Mouse (Mus musculus) cortical plate, adult 2 months (tissue): ENCODE measurements at regions not wholly inside any gene's neighbourhood (a gene's known extent, or its start where the extent isn't known, plus 50 kb on each side); places are given as distances from the start of the nearest gene placed in this dataset.

Source experiments
- H3K27ac ChIP-seq: fragments of 200-500 bp; 2 replicates; pipeline ENCODE4 v1.5.1; 2012; ENCODE audit warnings: low read length, control low read depth, inconsistent platforms; ENCODE audit not compliant: insufficient read depth
- H3K4me1 ChIP-seq: fragments of 200-500 bp; 2 replicates; pipeline ENCODE4 v1.6.1; 2011; ENCODE audit warnings: low read length; ENCODE audit not compliant: control insufficient read depth, insufficient read depth
- H3K4me3 ChIP-seq: fragments of 200-500 bp; 2 replicates; pipeline ENCODE4 v1.5.1; 2011; ENCODE audit warnings: mild to moderate bottlenecking, low read length, control low read depth; ENCODE audit not compliant: insufficient read depth
- CTCF ChIP-seq: fragments of 200-500 bp; IDR thresholded peaks from 2 replicates; pipeline ENCODE4 v1.5.1; 2011; ENCODE audit warnings: mild to moderate bottlenecking, control low read depth, low read length; ENCODE audit not compliant: insufficient read depth; ENCODE audit errors: extremely low read depth
- POLR2A ChIP-seq: fragments of 200-500 bp; IDR thresholded peaks from 2 replicates; pipeline ENCODE4 v1.6.1; 2011; ENCODE audit warnings: mild to moderate bottlenecking, low read length, control low read depth; ENCODE audit not compliant: insufficient read depth; ENCODE audit errors: extremely low read depth

DNA sequence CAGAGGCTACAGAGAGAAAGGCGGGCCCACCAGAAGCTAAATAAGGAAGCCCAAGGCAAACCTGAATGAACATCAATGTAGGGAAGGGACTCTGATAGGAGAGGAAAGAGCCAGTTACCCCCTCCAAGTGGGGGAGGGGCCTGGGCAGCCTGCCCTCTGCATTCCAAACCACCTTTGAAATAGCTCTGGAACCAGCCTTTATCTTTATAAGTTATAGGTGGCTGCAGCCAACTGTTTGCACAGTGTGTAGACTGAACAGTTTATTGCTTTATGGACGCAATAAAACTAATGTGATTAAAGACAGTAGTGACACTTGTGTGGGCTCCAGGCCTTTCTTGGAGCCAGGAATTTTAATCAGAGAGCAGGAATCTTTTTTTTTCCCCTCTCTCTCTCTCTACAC lies 75.4 kb upstream of the Lifr start:
- Histone ChIP-seq H3K27ac (no peak overlapping the region), H3K4me3 (no peak overlapping the region), H3K4me1 (no peaks in the 10 kb centered on the region)
- TF ChIP-seq POLR2A = no peak
- no peak for TF ChIP-seq CTCF

DNA sequence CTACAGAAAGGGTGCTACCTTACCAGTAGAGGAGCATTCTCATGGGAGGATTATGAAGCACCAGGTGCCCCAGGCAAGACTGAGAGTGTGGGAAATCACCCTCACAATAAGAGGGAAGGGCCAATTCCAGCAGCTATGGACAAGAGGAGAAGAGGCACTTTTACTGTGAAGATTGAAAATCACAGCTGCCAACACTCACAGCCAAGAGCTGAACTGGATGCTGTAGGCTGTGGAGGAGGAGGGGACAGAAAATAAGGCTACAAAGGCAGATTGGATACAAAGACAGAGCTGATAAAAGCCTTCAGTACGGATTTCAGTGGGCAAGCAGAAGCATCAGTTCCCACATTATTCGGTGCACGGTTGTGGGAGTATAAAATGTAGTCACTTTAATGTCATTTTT lies 74.4 kb upstream of the Lifr start:
- no peaks in the 10 kb centered on the region for H3K4me1 ChIP-seq
- no peak for TF ChIP-seq CTCF
- H3K27ac ChIP-seq = no peak overlapping the region

DNA sequence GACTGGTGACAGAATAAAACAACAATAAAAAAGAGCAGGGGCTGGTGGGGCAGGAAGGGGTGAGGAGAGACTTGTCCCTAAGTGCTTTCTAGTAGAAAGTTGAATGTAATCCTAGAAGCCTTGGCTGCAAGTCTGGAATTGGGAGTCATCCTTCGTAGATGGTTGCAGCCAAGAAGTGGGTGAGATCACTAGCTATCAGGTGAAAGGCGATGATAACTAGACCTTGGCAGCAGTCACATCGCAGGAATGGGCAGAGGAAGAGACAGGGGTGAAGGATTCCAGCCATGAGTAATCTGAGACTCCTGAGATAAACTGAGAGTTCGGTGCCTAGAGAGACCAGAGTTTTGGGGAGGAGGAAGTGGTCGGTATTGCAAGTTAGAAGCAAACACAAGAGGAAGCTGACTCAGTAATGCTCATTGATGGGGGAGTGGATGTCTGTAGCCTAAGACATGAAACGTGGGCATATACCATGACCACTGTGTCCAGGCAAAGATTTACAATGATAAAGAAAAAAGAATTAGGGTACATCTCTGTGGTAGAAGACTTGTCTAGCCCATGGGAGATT lies 73.1 kb upstream of the Lifr start:
- Histone ChIP-seq H3K27ac (no peak overlapping the region), H3K4me3 (no peak overlapping the region), H3K4me1 (no peaks in the 10 kb centered on the region)
- TF ChIP-seq CTCF = no peak
- TF ChIP-seq POLR2A = no peak

More for the DNA sequence above, 74.4 kb upstream of the Lifr start:
- no peak overlapping the region for H3K4me3 ChIP-seq

DNA sequence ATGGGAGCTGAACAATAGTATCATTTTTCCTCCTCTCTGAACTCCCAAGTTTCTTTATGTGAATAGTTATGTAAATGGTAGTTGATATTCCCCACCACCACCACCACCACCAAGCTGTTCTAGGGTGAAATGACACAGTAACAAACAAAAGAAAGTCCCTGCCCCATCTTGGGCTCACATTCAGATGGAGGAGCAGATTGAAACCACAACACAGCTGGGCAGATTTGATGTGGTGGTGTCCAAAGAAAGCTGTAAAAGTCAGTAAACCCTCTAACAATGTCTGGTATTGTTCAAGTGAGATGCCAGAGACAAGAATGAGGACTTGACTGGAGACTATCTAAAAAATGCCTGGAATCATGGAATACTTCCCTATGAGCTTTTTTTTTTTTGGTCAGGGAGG lies 67.8 kb upstream of the Lifr start:
- H3K4me1 ChIP-seq = no peaks in the 10 kb centered on the region
- H3K4me3 ChIP-seq = no peak overlapping the region
- no peak for TF ChIP-seq CTCF
- no peak for TF ChIP-seq POLR2A
- no peak overlapping the region for H3K27ac ChIP-seq

DNA sequence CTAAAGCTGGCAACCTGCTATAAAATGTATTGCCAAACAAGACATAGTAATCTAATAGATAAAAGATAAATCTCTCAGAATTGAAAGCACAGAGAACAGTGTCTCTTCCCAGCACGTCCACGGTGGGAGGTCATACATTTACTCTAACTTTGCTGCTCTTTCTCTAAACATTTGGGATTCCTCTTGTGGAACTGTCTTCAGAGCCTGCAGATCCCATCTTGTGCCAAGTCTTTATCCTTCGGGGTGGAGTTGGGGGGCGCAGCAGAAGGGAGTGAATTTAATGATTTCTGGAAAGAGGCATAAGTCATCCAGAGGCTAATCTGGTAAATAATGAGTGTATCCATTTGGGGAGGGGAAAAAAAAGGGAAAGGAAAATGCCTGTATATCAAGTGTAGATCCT lies 65.2 kb upstream of the Lifr start:
- no peak for TF ChIP-seq POLR2A
- TF ChIP-seq CTCF = no peak
- no peaks in the 10 kb centered on the region for H3K4me1 ChIP-seq
- no peak overlapping the region for H3K4me3 ChIP-seq
- H3K27ac ChIP-seq = no peak overlapping the region

DNA sequence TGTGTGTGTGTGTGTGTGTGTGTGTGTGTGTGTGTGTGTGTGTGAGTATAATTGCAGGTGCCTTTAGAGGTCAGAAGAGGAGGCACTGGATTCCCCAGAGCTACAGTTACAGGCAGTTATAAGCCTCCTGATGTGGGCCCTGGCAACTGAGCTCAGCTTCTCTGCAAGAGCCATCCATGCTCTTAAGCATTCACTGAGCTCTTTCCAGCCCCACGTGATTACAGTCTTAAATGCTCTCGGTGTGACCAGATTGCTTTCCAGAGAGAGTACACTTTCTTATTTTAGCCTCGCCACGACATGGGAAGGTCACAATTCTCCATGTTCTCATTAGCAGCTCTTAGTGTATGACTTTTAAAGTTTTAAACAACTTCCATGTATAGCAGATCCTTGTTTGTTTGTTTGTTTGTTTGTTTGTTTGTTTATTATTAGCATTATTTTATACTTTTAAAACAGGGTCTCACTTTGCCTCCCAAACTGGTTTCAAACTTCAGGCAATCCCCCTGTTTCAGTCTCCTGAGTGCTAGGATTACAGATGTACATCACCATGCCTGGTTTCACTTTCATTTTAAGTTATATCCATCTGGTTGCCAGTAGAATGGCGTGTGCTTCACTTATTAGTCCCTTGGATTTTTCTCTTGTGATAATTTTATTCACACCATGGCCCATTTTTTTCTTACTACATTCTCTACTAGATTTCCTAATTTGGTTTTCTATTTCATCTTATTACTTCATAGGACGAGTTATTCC lies 58.9 kb upstream of the Lifr start:
- TF ChIP-seq POLR2A (no peak), CTCF (no peak)

DNA sequence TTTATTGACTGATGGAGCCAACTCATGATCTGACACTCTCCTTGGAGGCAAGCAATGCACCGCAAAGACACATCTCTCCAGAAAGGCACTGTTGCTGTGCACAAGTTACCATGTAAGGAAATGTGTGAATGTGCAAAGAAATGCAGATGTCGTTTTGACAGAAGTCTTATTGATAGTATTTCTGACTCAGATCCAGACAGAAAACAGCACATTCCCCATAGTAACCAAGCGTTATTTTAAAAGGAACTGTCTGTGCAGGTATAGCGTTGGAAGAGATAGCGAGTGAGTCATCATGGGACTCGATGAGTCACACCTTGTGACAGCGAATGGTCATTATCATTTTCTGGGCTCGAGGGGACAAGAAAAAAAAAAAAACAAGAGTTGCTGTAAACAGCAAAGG lies 52.9 kb upstream of the Lifr start:
- no peak overlapping the region for H3K4me3 ChIP-seq
- 0 out of 2 replicates have a peak overlapping the region, but pooled peaks have one; percentile 65 for H3K27ac ChIP-seq
- TF ChIP-seq CTCF = no peak
- TF ChIP-seq POLR2A = no peak
- no peaks in the 10 kb centered on the region; the same call in 1 of the 2 replicates for H3K4me1 ChIP-seq

More for the DNA sequence above, 58.9 kb upstream of the Lifr start:
- H3K27ac ChIP-seq = no peak overlapping the region
- no peaks in the 10 kb centered on the region for H3K4me1 ChIP-seq
- H3K4me3 ChIP-seq = no peak overlapping the region

DNA sequence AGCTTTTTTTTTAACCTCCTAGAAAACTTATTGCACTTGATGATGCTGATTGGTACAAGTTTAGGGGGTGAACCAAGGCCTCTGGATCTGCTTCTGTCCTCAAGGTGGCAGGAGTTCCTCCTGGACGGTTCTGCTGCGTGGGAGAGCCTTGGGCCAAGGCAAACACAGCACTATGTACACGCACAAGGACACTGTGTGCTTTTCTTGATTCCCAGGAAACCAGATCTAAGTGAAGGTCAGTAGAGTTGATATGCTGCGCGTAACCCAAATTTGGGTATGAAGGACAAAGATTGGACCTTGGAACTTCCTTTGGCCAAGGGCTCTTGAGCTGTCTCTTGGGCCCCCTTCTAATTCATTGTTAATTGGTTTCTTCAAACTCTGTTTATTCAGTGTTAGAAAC lies 51.3 kb upstream of the Lifr start:
- TF ChIP-seq CTCF = no peak
- no peak for TF ChIP-seq POLR2A
- H3K27ac ChIP-seq = no peak overlapping the region
- no peaks in the 10 kb centered on the region; the same call in 1 of the 2 replicates for H3K4me1 ChIP-seq
- no peak overlapping the region for H3K4me3 ChIP-seq

DNA sequence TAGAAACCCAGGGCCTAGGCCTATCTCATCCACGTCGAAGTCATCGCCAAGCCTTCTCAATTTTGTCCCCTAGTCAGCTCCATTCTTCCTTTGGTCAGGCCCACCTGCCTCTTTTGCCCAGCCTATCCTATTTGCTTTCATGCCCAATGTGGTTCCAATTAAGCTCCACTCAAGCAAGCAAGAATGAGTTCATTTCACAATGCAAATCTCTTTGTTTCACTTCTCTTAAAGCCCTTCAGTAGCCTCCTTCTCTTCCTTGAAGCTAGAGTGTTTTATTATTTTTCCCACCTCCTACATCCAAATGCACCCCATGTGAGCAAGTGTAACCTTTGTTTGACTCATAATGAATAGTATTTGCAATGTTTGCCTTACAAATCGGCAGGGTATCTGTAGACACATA lies 50.6 kb upstream of the Lifr start:
- no peak overlapping the region for H3K4me3 ChIP-seq
- TF ChIP-seq POLR2A = no peak
- no peak for TF ChIP-seq CTCF
- H3K4me1 ChIP-seq = no peaks in the 10 kb centered on the region; the same call in 1 of the 2 replicates
- no peak overlapping the region for H3K27ac ChIP-seq
